Mouse (Mus musculus): Measurements from ENCODE around the gene Nhp2.
A peak's percentile ranks its signal among the peaks of the same experiment; 100 is the strongest.
"Not testable (repeated sequence)": the region's sequence is repeated elsewhere in the genome, so short reads cannot be mapped to it uniquely, and the experiment has no call there.

Gene Nhp2

DNA sequence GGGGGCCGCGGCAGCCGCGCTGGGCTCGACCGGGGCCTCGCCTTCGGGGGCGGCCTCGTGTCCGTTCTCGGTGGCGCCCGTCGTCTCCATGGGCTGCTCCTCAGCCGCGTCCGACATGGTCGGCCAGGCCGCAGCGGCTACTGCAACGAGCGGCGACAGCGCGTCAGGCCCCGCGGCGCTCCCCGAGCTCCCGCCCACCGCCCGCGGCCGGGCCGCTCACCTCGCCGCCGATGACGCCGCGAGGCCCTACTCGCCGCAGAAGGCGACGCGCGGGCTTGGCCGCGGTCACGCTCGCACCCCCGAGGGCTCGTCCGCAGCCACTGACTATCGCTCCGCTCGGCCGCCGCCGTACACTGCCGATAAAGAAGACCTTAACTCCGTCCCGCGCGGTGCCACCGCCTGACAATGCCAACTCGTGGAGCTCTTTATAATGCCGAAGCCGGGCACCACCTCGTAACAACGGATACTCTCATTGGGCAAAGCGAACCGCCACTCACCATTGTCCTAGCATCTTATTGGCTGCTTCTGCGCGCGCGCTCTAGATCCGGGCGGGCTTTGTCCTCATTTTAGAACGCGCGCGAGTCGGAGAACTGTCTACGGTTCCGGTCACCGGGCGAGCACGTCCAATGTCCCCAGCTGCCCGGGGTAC lies 13.0 kb upstream of the Nhp2 start, which contains the start of gene Hnrnpab:
TSS of gene Hnrnpab (minus strand) at position 401 of the 649 bp plus-strand sequence.
- peak; percentile 97 for DNase-seq

DNA sequence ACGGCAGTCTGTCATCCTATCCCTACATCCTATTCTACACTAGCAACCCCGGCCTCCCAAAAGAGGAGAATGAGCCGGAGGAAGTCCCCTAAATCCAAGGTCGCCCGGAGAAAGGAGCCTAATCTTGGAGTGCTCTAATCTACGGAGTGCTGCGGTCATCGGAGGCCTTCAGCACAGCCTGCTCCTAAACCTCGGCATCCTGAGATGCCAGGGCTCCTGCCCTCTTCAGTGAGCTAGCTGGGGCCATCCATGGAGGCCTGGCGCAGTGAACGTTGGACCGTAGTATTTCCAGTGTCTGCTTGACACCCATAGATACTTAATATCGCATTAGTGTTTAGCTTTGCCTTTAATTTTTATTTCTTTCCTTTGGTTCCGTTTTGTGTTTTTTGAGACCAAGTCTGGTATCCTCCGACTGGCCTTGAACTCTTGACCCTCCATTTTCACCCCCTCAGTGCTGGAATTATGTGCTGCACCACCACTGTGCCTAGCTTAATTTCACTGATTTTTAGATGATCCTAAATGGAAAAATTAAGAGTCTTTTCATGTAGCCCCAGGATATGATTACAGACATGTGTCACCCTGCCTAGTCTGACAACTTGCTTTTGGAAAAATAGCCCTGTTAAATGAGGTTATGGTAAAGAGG lies 12.3 kb upstream of the Nhp2 start:
- no peak for DNase-seq

DNA sequence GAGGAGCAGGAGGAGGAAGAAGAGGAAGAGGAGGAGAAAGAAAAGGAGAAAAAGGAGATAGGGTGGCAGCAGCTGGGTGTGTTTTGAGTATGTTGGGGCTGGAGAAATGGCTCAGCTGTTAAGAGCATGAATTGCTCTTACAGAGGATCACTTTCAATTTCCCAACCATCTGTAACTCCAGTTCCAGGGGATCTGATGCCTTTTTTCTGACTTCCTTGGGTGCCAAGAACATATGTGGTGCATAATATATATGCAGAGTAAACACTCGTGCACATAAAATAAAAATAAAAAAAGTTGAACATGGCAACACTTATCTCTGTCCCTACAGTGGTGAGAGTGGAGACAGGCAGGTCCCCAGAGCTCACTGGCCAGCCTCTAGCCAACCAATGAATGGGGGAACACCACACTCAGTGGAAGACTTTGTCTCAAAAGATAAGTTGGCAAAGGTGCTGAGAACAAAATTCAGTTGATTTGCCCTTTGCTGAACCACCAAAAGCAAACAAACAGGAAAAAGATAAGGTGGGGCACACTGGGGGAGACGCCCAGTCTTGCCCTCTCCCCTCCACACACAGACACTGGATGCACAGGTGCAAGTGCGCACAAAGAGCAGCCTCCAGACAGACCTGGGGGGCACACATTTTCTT lies 10.1 kb upstream of the Nhp2 start:
- no peak for DNase-seq

DNA sequence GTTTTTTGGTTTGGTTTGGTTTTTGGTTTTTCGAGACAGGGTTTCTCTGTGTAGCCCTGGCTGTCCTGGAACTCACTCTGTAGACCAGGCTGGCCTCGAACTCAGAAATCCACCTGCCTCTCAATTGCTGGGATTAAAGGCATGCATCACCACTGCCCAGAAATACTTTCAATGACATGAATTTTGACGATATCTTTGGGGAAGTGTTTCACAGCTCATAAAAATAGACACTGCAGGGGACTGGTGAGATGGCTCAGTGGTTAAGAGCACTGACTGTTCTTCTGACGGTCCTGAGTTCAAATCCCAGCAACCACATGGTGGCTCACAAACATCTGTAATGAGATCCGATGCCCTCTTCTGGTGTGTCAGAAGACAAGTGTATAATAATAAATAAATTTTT lies 9.6 kb upstream of the Nhp2 start:
- not testable (repeated sequence) for DNase-seq

DNA sequence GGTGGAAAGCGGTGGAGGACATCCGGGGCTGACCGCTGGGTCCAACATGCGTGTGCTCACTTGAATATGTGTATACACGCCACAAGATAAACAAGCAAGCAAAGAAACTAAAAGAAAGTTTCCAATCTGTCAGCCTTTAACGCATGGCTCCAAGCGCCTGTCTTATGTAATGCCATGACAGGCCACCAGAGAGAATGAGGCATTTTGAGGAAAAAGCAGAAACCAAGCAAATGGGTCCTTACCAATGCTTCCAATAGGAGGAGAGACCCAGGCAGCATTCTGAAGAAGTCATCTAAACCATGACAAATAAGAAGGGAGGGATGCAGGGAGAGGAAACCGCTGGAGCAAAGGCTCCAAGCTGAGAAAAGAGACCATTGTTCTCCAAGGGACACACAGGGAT lies 5.3 kb upstream of the Nhp2 start:
- DNase-seq: no peak

DNA sequence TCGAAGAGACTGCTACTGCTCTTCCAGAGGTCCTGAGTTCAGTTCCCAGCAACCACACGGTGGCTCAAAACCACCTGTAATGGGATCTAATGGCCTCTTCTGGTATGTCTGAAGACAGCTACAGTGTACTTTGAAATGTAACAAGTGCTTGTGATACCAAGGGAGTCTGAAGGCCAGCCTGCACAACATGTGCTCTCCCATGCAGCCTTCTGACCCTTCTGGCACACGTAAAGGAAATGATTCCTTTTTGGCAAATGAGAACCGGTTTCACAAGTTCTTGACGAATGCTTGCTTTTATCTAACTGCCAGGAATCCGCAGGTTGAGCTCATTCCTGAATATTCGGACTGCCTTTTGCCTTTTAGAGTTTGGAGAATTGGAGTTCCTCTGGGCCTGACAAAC lies 4.4 kb upstream of the Nhp2 start:
- peak; percentile 29 to 64 for DNase-seq

DNA sequence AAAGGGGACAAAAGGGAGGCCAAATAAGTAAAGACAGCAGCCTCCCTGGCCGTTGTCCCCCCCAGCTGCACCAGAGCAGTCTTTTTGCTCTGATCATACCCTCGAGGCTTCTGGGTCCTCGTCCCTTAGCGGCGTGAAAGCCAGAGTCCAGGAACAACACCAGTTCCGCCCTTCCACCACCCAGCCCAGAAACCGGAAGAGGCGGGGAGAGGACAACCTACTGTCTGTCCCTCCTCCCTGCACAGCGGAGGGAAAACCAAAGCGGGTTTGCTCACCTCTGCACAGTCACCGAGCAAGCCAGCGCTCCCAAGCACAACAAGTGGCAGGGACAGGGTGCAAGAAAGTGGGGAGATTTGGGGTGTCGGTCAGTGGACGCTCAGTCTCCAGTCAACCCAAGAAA lies 3.9 kb upstream of the Nhp2 start:
- peak; percentile 84 to 87 for DNase-seq

DNA sequence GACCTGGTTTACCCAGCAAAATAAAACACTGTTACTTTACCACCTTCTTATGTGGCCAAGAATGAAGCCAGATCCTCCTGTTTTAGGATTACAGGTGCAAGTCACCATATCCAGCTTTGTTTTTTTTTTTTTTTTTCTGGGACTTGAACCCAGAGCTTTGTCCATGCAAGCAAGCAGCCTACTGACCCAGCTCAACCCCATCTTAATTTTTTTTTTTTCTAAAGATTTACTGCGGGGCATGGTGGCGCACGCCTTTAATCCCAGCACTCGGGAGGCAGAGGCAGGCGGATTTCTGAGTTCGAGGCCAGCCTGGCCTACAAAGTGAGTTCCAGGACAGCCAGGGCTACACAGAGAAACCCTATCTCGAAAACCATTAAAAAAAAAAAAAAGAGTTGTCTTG lies 3.4 kb upstream of the Nhp2 start:
- DNase-seq: not testable (repeated sequence)

DNA sequence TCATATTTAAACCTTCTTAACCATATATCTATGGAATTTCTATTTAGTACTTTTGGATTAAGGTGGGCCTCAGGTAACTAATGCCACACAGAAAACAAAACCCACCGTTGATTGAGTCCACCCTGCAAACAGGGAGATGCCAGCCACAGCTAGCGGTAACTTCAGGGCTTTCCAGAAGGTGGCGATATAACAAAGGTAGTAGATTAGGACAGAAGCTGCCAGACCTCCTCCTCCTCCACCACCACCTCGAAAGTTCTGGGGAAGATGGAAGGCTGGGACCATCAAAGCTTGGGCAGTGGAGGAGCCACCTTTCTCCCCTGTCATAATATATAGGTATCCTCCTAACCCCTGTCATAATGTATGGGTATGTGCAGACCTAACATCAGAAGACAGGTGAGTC lies 1.8 kb upstream of the Nhp2 start:
- DNase-seq: peak; percentile 60 to 78

DNA sequence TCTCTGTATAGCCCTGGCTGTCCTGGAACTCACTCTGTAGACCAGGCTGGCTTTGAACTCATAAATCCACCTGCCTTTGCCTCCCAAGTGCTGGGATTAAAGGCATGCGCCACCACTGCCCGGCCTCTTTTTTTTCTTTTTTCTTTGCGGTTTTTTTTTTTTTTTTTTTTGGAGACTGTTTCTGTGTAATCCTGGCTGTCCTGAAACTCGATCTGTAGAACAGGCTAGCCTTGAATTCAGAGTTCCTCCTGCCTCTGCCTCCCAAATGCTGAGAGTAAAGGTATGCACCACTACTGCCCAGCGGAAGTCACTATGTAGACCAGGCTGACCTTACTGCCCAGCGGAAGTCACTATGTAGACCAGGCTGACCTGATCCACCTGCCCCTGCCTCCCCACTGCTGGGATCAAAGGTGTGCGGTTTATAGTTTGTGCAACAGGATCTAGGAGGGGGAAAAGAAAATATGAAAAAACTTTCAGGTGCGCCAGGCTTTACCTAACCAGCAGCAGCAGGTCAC lies 584 bp upstream of the Nhp2 start:
- no peak for DNase-seq

DNA sequence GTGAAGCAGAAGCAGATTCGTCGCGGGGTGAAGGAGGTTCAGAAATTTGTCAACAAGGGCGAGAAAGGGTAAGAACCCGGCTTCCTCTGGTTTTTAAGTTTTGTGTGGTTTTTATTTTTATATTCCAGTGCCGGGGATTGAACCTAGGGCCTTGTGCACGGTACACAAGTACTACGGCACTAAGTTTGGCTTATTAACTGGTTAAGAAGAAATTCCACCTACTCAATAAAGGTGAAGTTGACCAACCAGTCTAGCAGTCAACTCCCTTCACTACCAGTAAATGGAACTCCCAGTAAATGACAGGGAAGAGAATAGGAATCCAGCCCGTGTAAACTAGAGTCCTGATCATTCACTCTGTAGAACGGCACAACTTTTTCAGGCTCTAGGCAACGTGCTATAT lies 549 bp downstream of the Nhp2 start:
- no peak for DNase-seq

DNA sequence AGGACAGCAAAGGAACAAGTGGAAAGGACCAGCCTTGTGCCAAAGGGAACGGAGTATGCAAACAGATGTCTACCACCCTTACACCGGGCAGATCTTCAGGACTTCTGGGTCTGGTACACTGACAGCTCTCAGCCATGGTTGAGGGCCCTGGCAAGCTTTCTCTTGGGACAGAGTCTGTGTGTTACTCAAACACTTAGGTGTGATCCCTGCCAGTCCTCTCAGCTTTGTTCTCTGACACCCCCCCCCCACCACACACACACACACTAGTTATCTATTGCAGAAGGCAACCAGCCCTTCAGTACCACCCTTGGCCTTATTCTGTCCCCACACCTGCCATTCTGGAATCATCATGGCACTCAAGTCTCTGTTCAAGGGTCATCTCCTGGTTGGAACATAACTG lies 2.2 kb downstream of the Nhp2 start:
- no peak for DNase-seq

DNA sequence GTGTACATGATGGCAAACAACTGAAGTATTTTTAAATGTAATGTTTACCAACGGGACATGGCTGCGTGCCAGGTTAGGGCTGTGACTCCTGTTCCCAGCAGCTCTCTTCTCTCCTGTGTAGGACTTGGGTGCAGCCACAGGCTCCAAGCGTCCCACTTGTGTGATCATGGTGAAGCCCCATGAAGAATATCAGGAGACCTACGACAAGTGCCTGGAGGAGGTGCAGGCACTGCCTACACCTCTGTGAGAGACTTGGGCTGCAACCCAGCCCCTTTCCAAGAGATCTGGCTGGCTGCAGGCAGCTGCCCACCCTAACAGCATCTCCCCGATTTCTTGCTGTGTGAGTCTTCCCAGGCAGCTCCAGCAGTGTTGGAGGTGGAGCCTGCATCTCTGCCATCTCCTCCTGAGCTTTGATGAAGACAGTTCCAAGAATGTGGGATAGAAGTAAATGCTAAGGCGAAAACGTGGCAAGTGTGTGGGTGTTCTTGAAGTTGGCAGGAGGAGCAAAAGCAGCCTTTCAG lies 3.5 kb downstream of the Nhp2 start:
- peak; percentile 68 to 72 for DNase-seq

DNA sequence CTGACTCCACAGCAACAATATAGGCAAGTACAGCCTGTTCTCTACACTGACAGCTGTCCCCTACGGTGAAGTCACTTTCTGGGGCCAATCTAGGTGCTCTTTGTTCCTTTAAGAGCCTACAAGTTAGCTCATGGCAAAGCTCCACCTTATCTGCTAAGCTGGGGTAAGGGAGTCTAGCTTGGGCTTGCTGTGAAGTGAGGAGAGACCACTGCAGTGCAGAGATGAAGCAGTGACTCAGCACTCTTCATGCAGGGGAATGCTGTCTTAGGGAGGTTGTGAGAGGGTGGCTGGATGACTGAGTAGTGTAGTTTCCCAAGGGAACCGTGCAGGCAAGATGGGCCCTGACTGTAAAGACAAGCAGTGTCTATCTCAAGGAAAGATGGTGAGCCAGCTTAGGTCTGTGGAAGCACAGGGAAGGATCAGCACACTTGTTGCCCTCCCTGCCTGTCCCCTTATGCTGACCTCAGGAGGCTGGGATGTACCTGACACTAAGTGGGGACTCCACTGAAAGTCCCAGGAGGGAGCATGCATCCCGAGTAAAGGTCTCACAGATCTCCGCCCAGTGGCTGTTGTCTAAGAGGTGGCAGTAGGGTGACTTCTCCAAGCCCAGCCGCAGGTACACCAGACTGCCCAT lies 5.8 kb downstream of the Nhp2 start:
- DNase-seq: no peak

DNA sequence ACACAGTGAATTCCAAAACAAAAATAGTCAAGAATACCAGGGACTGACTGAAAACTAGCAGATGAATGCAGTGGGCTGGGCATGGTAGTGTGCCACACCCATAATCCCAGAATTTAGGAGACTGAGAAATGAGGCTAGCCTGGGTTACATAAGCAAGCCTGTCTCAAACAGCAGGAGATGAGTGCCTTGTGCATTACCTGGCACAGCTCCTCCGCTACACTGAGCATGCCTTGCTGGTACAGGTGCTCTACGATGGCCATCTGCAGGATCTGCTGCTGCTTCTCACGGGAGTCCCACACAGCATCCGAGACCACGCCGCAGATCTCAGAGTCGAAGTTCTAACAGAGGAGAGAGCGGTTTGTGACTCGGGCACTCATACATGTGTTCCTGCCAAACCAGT lies 7.9 kb downstream of the Nhp2 start:
- no peak for DNase-seq

DNA sequence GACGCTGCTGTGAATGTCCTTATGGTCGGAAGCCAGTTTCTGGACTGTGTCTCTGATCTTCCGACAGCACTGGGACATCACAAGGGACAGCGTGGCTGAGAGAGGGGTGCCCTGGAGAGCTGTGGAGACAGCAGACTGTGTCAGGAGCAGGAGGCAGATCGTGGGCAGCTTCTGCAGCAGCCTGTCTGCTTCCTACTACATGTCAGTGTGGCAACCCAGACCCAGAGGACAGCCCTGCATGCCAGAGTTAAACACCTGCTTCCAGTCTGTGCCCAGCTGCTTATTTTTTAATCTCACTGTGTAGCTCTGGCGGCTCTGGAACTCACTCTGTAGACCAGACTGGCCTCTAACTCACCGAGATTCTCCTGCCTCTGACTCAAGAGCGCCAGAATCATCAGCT lies 8.4 kb downstream of the Nhp2 start:
- DNase-seq: no peak

DNA sequence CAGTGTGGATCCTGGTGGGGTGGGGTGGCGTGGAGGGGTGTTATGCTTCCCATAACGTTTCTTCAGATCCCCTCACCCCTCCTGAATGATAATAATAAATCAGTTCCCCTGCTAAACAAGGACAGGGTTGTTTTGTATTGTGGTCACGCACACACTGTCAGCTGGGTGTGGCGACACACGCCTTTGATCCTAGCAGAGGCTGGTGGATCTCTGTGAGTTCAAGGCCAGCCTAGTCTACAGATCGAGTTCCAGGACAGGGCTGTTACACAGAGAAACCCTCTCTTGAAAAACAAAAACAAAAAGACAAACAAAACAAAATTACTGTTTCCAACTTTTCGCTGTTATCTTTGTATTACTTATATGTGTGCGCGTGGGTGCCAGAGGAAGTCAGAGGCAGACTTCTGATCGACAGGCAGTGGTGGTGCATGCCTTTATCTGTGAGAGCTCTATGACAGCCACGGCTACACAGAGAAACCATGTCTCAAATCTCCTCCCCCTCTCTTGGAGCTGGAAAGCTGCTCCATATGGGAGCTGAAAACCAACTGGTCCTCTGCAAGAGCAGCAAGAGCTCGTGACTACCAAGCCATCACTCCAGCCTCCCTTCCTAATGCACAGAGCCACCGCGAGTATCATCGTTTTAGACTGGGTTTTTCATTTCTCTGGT lies 10.2 kb downstream of the Nhp2 start:
- no peak for DNase-seq

DNA sequence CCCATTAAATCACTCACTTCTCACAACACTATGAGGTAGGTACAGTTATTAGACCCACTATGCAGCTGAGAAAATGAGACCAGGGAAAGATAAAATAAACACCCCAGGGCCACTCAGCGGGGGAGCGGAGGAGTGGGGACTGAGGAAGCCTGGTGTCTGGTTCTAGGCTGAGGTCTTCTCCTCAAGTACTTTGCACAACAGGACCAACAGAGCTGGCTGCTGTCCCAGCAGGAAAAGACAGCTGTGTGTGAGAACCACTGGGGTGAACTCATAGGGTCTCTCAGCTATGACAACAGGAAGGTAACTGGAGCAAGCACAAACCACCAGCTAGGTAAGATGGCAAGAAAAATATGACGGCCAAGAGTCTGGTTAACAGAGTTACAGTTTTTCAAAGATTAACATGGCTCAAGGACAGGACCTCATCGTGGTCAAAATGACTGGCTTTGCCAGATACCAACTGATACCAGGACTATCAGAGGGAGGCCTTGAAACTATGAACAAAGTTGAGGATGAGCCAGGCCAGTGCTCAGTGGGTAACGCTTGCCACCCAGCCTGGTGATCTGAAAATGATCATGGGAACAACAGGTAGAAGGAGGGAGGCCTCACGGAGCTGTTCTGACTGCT lies 12.7 kb downstream of the Nhp2 start:
- DNase-seq: no peak

DNA sequence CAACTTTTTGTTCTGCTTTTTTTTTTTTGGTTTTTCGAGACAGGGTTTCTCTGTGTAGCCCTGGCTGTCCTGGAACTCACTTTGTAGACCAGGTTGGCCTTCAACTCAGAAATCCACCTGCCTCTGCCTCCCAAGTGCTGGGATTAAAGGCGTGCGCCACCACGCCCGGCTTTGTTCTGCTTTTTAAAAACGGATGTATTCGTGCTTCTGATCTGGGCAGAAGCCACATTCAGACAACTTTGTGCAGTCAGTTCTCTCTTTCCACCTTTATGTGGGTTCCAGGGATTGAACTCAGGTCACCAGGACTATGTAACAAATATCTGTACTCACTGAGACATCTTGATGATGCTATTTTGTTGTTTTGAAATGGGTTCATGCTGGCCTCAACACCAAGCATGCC lies 13.7 kb downstream of the Nhp2 start:
- not testable (repeated sequence) for DNase-seq

DNA sequence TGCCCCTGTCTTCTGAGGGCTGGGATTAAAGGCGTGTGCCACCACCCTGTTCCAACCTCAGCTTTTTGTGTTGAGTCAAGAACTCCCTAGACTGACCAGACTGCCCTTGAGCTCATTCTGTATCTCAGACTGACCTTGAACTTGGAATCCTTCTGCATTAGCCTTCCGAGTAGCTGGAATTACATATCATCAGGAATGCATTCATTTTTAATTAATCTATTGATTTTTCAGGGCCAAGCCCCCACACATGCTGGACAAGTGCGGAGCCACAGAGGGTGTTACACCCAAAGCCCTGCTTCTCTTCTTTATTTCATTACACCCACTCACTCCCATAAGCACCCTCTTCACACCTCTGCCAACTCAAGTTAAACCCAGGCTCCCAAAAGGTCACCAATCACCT lies 14.2 kb downstream of the Nhp2 start:
- DNase-seq: no peak

DNA sequence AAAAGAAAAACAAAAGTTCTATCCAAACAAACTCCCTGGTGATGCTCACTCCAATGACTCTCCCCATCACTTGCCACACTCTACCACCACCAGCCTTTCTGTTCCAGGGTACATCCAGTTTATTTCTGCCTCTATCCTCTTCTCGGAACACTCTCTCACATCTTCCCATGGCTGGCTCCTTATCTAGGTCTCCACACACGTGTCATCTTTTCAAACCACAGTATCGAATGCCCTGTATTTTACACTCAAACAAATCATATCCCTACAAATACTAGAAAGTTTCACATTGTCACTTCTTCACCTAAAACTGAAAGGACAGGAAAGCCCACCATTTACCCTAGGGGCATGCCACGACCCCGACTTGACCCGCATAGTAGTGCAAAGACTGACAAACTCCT lies 15.6 kb downstream of the Nhp2 start:
- DNase-seq: no peak

All from lung, adult 18-20 months (tissue).